Mouse (Mus musculus) Patski (cell line): ENCODE measurements around the gene Col26a1. TPM values are rescaled to one million over a fixed set of nuclear protein-coding genes. Genes with fewer than 3 reads are reported as not detected.

Experiments used
- ATAC-seq: fragments of 100-300 bp; one replicate; pipeline ENCODE4 v1.8.0; 2021
- CTCF ChIA-PET: fragments of 350-600 bp; sonication (Branson Sonifier 250); formaldehyde crosslinking; loops from one replicate; lab custom pipeline; 2022; ENCODE audit warnings: inconsistent platforms; lab: Charles Lee
- POLR2A ChIA-PET: fragments of 350-600 bp; sonication (Branson Sonifier 250); formaldehyde crosslinking; loops from one replicate; lab custom pipeline; 2022; ENCODE audit warnings: antibody characterized with exemption, inconsistent platforms; lab: Charles Lee
- DNase-seq: peaks from one replicate; pipeline ENCODE4 v3.0.0-alpha.2; 2011; ENCODE audit warnings: low read depth, low spot score
- H3K27me3 ChIP-seq: fragments of 371-371 bp; one replicate; pipeline ENCODE4 v1.5.1; 2021
- CTCF ChIP-seq: fragments of 100-300 bp; IDR thresholded peaks from one replicate; pipeline ENCODE4 v1.5.1; 2021
- in situ Hi-C: fragments of 300-500 bp; cut with MboI; formaldehyde crosslinking; loops from 3 replicates; pipeline ENCODE4 v1.11.1; 2018; ENCODE audit warnings: low pct_unique_long_range_greater_than_20kb, mixed read lengths
- polyA plus RNA-seq: library from polyadenylated mRNA; unstranded; gene quantifications from one replicate; pipeline ENCODE4 v1.2.3, GENCODE M21; 2021

Gene Col26a1
- polyA plus RNA-seq, 1 experiment from 2014 or later: 0.09 TPM

DNA sequence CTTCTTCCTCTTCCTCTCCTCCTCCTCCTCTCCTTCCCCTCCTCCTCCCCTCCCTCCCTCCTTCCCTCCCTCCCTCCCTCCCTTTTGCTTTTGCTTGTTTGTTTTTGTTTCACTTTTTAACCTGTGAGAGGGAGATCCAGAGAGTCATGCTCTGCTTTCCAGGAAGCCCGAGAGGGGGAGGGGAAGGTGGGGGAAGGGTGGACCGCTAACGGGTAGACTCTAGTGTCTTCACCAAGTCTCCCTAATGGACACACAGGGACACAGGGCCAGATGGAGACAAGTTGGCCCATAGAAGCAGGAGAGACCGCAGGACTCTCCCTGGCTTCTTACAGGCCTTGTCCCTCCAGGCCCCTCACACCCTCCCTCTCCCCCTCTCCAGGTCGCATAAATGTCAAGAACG lies 188.0 kb downstream of the Col26a1 start:
- ATAC-seq: no peak
- TF ChIP-seq CTCF: no peak

DNA sequence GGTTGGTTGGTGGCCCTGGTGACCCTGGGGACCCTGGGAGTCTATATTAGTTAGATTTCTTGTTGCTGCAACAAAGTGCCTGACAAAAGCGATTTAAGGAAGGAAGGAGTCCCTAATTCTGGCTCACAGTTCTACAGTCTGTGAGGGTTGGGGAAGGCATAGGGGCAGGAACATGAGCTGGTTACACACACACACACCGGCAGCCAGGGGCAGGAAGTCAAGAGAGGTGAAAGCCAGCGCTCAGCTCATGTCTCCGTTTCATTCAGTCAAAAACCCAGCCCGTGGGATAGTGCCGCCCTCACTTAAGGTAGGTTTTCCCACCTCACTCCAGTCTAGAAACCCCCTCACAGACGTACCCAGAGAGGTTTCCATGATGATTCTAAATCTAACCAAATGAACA lies 189.6 kb downstream of the Col26a1 start:
- peaks cover 7% of the 10 kb centered on the region for H3K27me3 ChIP-seq
- in situ Hi-C loops: no loop called here
- CTCF ChIA-PET: interaction anchor here (1.0 kb wide), 1 partner anchor 25 kb away, joined by 4 read pairs; no protein-coding TSS in a partner anchor
- TF ChIP-seq CTCF: no peak
- POLR2A ChIA-PET: no interaction called here
- ATAC-seq (no peak), DNase-seq (no peak)

More for the DNA sequence above, 188.0 kb downstream of the Col26a1 start:
- peaks cover 7% of the 10 kb centered on the region for H3K27me3 ChIP-seq
- POLR2A ChIA-PET: no interaction called here
- in situ Hi-C loops: no loop called here
- no peak for DNase-seq
- CTCF ChIA-PET: no interaction called here

DNA sequence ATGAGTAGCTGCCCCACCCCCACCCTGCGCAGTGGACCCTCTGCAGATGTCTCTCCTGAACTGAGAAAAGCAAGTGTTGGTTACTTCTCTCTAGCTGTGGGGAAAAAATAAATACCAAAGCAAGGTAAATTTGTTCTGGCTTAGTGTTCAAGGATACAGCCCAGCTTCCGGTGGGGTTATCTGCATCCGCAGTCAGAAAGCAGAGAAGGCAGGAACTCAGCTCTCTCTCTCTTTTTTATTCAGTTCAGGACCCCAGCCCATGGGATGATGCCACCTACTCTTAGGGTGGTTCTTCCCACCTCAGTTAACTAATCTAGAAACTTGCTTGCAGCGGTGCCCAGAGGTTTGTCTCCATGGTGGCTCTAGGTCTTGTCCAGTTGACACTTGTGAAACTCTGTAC lies 190.2 kb downstream of the Col26a1 start, which contains the start of gene Myl10:
TSS of gene Myl10 (plus strand) at position 363 of the 400 bp plus-strand sequence.
- in situ Hi-C loops: no loop called here
- ATAC-seq (no peak), DNase-seq (no peak)
- ChIA-PET POLR2A (interaction anchor here (1.1 kb wide), 1 partner anchor 14 kb away, joined by 3 read pairs; no protein-coding TSS in a partner anchor), CTCF (interaction anchor here (0.6 to 1.7 kb wide), 3 partner anchors 13 to 408 kb away, joined by 3 to 6 read pairs (median 4); no protein-coding TSS in a partner anchor)
- TF ChIP-seq CTCF: no peak
- peaks cover 8% of the 10 kb centered on the region for H3K27me3 ChIP-seq

Other genes starting within 250 kb of the Col26a1 start
- gene Myl10, start 190.1 kb downstream of the Col26a1 start, polyA plus RNA-seq: not detected
- 73.2 TPM for gene Ift22, start 24.9 kb upstream of the Col26a1 start, polyA plus RNA-seq
- gene Fis1, start 70.1 kb upstream of the Col26a1 start, polyA plus RNA-seq: 280 TPM
- 0.22 TPM for gene Cldn15, start 83.4 kb upstream of the Col26a1 start, polyA plus RNA-seq
- 202 TPM for gene Plod3, start 103.8 kb upstream of the Col26a1 start, polyA plus RNA-seq
- 99.6 TPM for gene Znhit1, start 104.8 kb upstream of the Col26a1 start, polyA plus RNA-seq
- gene Vgf, start 143.2 kb upstream of the Col26a1 start, polyA plus RNA-seq: 0.89 TPM
- gene Ap1s1, start 162.9 kb upstream of the Col26a1 start, polyA plus RNA-seq: 240 TPM
- gene Serpine1, start 189.1 kb upstream of the Col26a1 start, polyA plus RNA-seq: 151 TPM
- gene Trim56, start 233.0 kb upstream of the Col26a1 start, polyA plus RNA-seq: 35.6 TPM